Mouse (Mus musculus): Measurements from ENCODE around the gene Olfr1229.

Olfr1229 gene

DNA sequence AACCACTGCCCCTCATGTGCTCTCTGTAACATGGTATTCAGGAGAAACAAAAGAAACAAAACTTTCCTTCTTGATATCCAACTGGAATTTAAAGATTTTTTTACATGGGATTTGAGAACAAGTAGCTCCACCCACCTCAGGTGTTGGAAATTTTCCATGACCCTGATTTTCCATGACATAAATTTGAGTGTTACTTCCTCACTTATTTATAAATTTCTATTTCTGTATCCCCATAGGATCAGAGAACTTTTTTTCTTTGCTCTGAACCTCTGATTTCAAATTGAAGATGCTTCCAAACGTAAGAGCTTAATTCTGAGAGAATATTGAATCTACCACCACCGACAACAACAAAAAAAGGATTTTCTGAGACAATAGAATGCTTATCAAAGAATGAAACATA, at the start of gene Olfr1229:
Gene Olfr1229 (minus strand): TSS at position 101 of the 400 bp plus-strand sequence.
- no peak for DNase-seq (ENCODE audit: low spot score in 2 of 2)

GRCm38 (mm10) chr2:89329575-89329974, 41.8 kb upstream of the Olfr1229 start, which contains the start of gene Olfr1232:
TSS of gene Olfr1232 (minus strand) at chr2:89329675.
- DNase-seq (ENCODE audit: low spot score in 2 of 2) = no peak

DNA sequence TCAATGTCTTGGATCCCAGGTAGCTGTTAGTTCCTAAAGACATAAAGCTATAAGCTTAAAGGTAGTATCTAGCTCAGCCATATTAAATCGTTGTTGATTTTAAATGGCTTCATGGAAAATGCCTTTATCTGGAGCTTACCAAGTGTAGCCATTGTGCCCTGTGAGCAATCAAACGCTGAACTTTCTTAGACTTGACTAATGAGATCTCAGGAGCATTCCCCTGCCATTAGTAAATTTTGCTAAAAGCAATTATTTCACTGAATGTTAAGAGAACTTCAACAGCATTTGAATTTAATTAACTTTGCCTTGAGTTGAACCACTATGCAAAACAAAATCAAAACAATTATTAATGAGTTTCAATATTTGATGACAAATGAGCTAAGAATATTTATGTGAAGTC, 19.2 kb upstream of the Olfr1229 start, which contains the start of gene Olfr1231:
Gene Olfr1231 (minus strand): TSS at position 101 of the 400 bp plus-strand sequence.
- no peak for DNase-seq (ENCODE audit: low spot score in 2 of 2)

- no peak for DNase-seq (ENCODE audit: low spot score in 2 of 2)
Observed at GRCm38 (mm10) chr2:89297168-89297567, 9.4 kb upstream of the Olfr1229 start, which contains the start of gene Olfr1230. TSS of gene Olfr1230 (minus strand) at chr2:89297268.

- DNase-seq (ENCODE audit: low spot score in 2 of 2) = no peak
Observed at GRCm38 (mm10) chr2:89253962-89254361, 33.9 kb downstream of the Olfr1229 start, which contains the start of gene Olfr1228. TSS of gene Olfr1228 (minus strand) at chr2:89254062.
